Mouse (Mus musculus) gastrocnemius, postnatal 14 days (tissue): Measurements from ENCODE around the gene Fst. TPM values are rescaled to one million over a fixed set of nuclear protein-coding genes. Genes with fewer than 3 reads are reported as not detected.

Experiments
- DNase-seq: peaks from one replicate; pipeline ENCODE4 v3.0.0; 2021; ENCODE audit warnings: mixed read lengths
- intact Hi-C: fragments of 180-260 bp; cut with DNase I; formaldehyde crosslinking; loops from one replicate; pipeline ENCODE4 v1.15.1; 2025; ENCODE audit warnings: low total_unique reads
- total RNA-seq, 2 experiments: library from RNA; stranded (reverse); gene quantifications; 2 replicates each; pipeline ENCODE4 v1.2.3; 2021

Gene Fst
- total RNA-seq, 2 experiments from 2014 or later, result 11.7 to 15.2 TPM

GRCm38 (mm10) chr13:114432491-114432890 is 26.3 kb downstream of the Fst start:
- intact Hi-C loops, result no loop called here
- no peak for DNase-seq

GRCm38 (mm10) chr13:114425230-114425629 is 33.5 kb downstream of the Fst start:
- DNase-seq, result no peak
- intact Hi-C loops, result no loop called here

DNA sequence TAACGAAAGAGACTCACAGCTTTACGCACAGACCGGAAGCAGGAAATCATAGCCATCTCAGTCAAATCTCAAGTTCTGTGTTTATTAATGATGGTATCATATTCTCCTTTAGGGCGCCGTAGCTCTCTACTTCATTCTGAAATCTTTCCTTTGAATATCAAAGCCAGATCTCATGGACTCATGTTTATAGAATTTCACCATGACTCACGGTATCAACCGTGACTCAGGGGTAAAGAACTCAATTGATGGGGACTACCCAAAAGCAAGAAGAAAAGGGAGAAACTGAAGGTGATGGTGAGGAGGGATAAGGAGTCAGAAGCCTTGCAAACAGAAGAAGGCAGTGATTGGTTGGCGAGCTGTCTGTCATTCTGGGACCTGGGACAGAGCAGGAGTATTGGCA is 38.5 kb downstream of the Fst start:
- no peak for DNase-seq
- intact Hi-C loops, result no loop called here

DNA sequence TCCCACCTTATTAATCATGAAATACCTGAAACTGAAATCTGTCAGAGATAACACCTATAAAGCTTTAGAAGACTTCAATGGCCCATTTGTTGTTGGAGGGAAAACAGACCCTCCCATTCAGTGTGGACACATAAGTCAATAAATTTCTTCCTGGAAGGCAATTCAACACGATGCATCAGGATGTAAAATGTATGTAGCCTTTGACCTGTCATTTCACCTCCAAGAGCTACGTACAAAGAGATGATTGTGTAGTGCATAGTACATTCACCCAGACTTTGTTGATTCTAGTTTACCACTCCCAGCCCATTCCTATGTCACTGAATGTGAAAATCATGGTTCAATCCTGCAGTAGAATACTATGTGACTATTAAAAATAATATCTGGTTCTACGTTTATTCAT is 39.4 kb downstream of the Fst start:
- DNase-seq, result no peak

DNA sequence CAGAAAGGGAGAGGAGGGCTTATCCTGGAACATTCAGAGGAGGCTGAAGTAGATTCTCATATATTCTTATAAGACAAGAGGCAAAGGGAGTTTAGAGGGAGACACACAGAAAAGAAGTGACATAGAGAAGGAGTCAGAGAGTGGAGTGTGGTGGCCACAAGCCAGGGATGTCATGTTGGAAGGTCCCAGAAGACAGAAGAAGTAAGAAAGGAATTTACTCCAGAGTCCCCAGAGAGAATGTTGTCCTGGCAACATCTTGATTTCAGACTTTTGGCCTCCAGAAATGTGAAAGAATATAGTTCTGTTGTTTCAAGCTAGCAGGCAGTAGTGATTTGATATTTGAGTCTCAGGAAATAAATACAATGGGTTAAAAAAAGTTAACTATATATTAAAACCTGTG is 46.4 kb downstream of the Fst start:
- DNase-seq, result no peak
- intact Hi-C loops, result no loop called here

More for the DNA sequence above, 39.4 kb downstream of the Fst start:
- intact Hi-C loops, result no loop called here

- intact Hi-C loops, result no loop called here
- no peak for DNase-seq
Measured at GRCm38 (mm10) chr13:114406866-114407265, 51.9 kb downstream of the Fst start.

DNA sequence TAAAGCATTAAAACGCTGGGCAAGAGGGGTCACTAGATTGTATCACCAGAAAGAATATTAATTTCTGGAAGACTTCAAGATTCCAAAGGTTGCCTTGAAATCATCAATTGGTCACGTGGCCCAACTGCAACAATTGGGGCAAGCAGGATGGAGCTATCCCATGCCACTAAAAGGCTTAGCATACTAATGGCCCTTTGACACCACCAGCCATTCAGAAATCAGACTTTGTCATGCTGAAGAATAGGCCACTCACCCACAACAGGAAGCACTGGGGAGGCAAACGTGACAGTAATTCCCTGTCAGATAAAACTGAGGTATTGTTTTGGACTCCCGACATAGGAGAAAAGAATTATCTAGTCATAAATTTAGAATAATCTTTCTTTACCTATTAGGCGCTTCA is 52.3 kb downstream of the Fst start:
- intact Hi-C loops, result no loop called here
- DNase-seq, result no peak

GRCm38 (mm10) chr13:114405100-114405715 is 53.5 kb downstream of the Fst start:
- DNase-seq, result peak; percentile 10
- intact Hi-C loops, result no loop called here

Other genes with a start within 250 kb of the Fst start
- gene Ndufs4, start 70.7 kb downstream of the Fst start, total RNA-seq, result 100 to 1,000 TPM; 338 to 393 TPM